15 mouse cellular contexts compared by ENCODE assay signal in the genomic region with DNA sequence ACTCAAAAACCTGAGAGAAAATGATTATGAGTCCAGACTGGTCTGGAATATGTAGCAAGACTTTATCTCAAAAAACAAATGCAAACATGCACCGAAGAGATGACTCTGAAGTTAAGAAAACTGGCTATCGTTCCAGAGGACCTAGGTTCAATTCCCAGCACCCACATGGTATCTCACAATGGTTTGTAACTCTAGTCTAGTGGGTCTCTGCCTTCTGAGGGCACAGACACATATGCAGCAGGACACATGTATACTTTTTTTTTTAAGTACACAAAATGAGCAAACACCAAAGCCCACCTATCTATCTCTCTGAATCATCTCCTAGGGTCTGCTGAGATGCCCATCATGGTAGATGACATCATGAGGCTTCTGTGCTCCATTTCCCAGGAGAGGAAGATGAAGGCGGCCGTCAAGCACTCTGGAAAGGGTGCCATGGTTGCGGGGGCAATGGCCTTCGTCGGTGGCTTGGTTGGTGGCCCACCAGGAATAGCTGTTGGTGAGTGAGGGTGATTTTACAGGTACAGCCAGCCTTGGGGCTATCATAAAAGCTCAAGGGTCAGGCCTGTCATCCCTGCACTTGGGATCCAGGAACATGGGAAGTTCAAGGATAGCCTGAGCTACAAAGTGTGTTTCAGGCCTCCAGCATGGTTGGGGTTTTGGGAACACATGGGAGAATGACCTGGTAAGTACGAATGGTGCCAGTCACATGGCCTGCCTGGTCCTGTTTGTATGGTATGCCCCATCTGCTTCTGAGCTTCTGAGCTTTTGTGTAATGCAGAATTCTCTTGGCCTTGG. TPM values are rescaled to one million over a fixed set of nuclear protein-coding genes. Genes with fewer than 3 reads are reported as not detected.
DNase-seq lines count a peak whose midpoint lies in the region; ATAC-seq and TF ChIP-seq lines count a peak whose summit lies in the region.
"Had no signal": no experiment of that assay in that cellular context is flagged by ENCODE, and none has a peak within 500 bp of the region (broad histone marks: within the 10 kb centered on the region; RNA-seq: fewer than 3 reads in every experiment).

No protein-coding gene starts in this region.

- DNase-seq in heart, embryonic 10.5 days (ENCODE audit: low spot score): no peak
- peak; percentile 13 for DNase-seq in retina, embryonic 14.5 days (ENCODE audit: low spot score)
- DNase-seq in retina, postnatal 1 day: no peak
- DNase-seq in liver, postnatal 0 days: no peak
- DNase-seq in left cerebral cortex, postnatal 36 days (ENCODE audit: low spot score in 2 of 2): no peak
- DNase-seq: cerebellum, adult 11 months; embryo, embryonic 11 days; right cerebral cortex, postnatal 25 days had no signal

- peaks cover 3% of the 10 kb centered on the region for H3K9me3 ChIP-seq in heart, embryonic 16.5 days (replicated peaks; ENCODE audit: control insufficient read depth, low read length)
- H3K9me3 ChIP-seq in heart, embryonic 10.5 days: no peaks in the 10 kb centered on the region
- no peaks in the 10 kb centered on the region for H3K9me3 ChIP-seq in liver, postnatal 0 days (ENCODE audit: low read length)
- H3K9me3 ChIP-seq: embryonic facial prominence, embryonic 15.5 days; forebrain, embryonic 10.5 days; neural tube, embryonic 12.5 days had no signal

- peaks cover 9% of the 10 kb centered on the region; the same call in 1 of the 2 replicates for H3K36me3 ChIP-seq in heart, embryonic 16.5 days (ENCODE audit: control insufficient read depth, insufficient read depth)
- H3K36me3 ChIP-seq in heart, embryonic 10.5 days: peaks cover 16% of the 10 kb centered on the region
- H3K36me3 ChIP-seq in liver, postnatal 0 days (replicated peaks; ENCODE audit: insufficient read depth, low read length): peaks cover 28% of the 10 kb centered on the region
- H3K36me3 ChIP-seq: neural tube, embryonic 12.5 days had no signal

- no peak overlapping the region for H3K9ac ChIP-seq in heart, embryonic 16.5 days (ENCODE audit: low read length)
- no peak overlapping the region for H3K9ac ChIP-seq in liver, postnatal 0 days (replicated peaks)
- H3K9ac ChIP-seq: embryonic facial prominence, embryonic 15.5 days; hindbrain, embryonic 12.5 days; neural tube, embryonic 12.5 days had no signal

- no peaks in the 10 kb centered on the region for H3K27me3 ChIP-seq in heart, embryonic 16.5 days (ENCODE audit: control insufficient read depth, insufficient read depth, low read length)
- H3K27me3 ChIP-seq in heart, embryonic 10.5 days (ENCODE audit: insufficient read depth, poor library complexity, severe bottlenecking): no peaks in the 10 kb centered on the region
- H3K27me3 ChIP-seq in liver, postnatal 0 days (ENCODE audit: insufficient read depth, low read length): no peaks in the 10 kb centered on the region
- H3K27me3 ChIP-seq: embryonic facial prominence, embryonic 15.5 days; hindbrain, embryonic 12.5 days; neural tube, embryonic 12.5 days had no signal

- H3K4me1 ChIP-seq in heart, embryonic 16.5 days (ENCODE audit: control insufficient read depth, insufficient read depth, low read length): peaks cover 8% of the 10 kb centered on the region
- peaks cover 12% of the 10 kb centered on the region for H3K4me1 ChIP-seq in heart, embryonic 10.5 days
- peaks cover 46% of the 10 kb centered on the region for H3K4me1 ChIP-seq in bone marrow macrophage, adult 2 months (ENCODE audit: control insufficient read depth, insufficient read depth, low read length)
- peaks cover 35% of the 10 kb centered on the region for H3K4me1 ChIP-seq in liver, postnatal 0 days (ENCODE audit: insufficient read depth)

- TF ChIP-seq POLR2A in bone marrow macrophage, adult 2 months (IDR thresholded peaks at IDR 0.05; ENCODE audit: borderline replicate concordance, low read depth, low read length): no peak

- intact Hi-C loops in left cerebral cortex, postnatal 36 days (cut with DNase I): no loop called here

- no peak overlapping the region for H3K4me3 ChIP-seq in heart, embryonic 16.5 days (ENCODE audit: low read length)
- H3K4me3 ChIP-seq in heart, embryonic 10.5 days: no peak overlapping the region
- H3K4me3 ChIP-seq in bone marrow macrophage, adult 2 months (ENCODE audit: insufficient read depth, low read length): no peak overlapping the region
- H3K4me3 ChIP-seq in liver, postnatal 0 days (ENCODE audit: low read depth, low read length): no peak overlapping the region
- H3K4me3 ChIP-seq: embryonic facial prominence, embryonic 15.5 days; forebrain, embryonic 10.5 days; hindbrain, embryonic 12.5 days; neural tube, embryonic 12.5 days had no signal

- no peak for TF ChIP-seq CTCF in bone marrow macrophage, adult 2 months (IDR thresholded peaks at IDR 0.05; ENCODE audit: low read depth, low read length)
- TF ChIP-seq CTCF in liver, postnatal 0 days (IDR thresholded peaks at IDR 0.05; ENCODE audit: low read depth): no peak

- H3K27ac ChIP-seq in heart, embryonic 16.5 days (ENCODE audit: low read length): peak overlapping the region; percentile 58
- H3K27ac ChIP-seq in heart, embryonic 10.5 days: no peak overlapping the region
- H3K27ac ChIP-seq in bone marrow macrophage, adult 2 months (ENCODE audit: insufficient read depth, low read depth, low read length): peak overlapping the region; percentile 71
- H3K27ac ChIP-seq in liver, postnatal 0 days (ENCODE audit: low read depth): peak overlapping the region; percentile 76
- H3K27ac ChIP-seq: embryonic facial prominence, embryonic 15.5 days; forebrain, embryonic 10.5 days; hindbrain, embryonic 12.5 days; neural tube, embryonic 12.5 days had no signal

- ATAC-seq in heart, embryonic 16.5 days (replicated peaks; ENCODE audit: extremely low read depth, insufficient read depth, low FRiP score): no peak
- no peak for ATAC-seq in liver, postnatal 0 days
- ATAC-seq in frontal cortex, adult (ENCODE audit: low TSS enrichment): no peak

- no peak for TF ChIP-seq EP300 in liver, postnatal 0 days (IDR thresholded peaks at IDR 0.05; ENCODE audit: low read depth)

- WGBS in heart, embryonic 16.5 days: 89% methylated on average over 8 of the region's 8 CpGs
- 86% methylated on average over 8 of the region's 8 CpGs for WGBS in heart, embryonic 10.5 days
- 79% methylated on average over 8 of the region's 8 CpGs for WGBS in liver, postnatal 0 days (ENCODE audit: insufficient replicate concordance)

- no peak overlapping the region for H3K4me2 ChIP-seq in heart, embryonic 16.5 days (ENCODE audit: low read depth, low read length)
- H3K4me2 ChIP-seq in liver, postnatal 0 days (ENCODE audit: low read depth, low read length): peak overlapping the region; percentile 36
- H3K4me2 ChIP-seq: embryonic facial prominence, embryonic 15.5 days; hindbrain, embryonic 12.5 days; neural tube, embryonic 12.5 days had no signal

RNA-seq across cellular contexts. Expression of a gene that starts 5.5 kb away (rescaled TPM):
- polyA plus RNA-seq in heart, embryonic 16.5 days (2015; fragmentation: Nextera tagmentation; extraction: Ambion mirVana): 20.0 and 25.9 TPM in 2 replicates
- 14.4 and 14.8 TPM in 2 replicates for polyA plus RNA-seq in heart, embryonic 10.5 days (2016; fragmentation: Nextera tagmentation; extraction: Ambion mirVana)
- polyA plus RNA-seq in bone marrow macrophage, adult 2 months (2012; ENCODE audit: insufficient read depth, insufficient read length, missing spikeins): 20.3 and 21.4 TPM in 2 replicates
- 76.6 and 78.1 TPM in 2 replicates for polyA plus RNA-seq in liver, postnatal 0 days (2015; fragmentation: Nextera tagmentation; extraction: Ambion mirVana)
- 10 to 100 TPM; 23.8 to 24.5 TPM for total RNA-seq in left cerebral cortex, postnatal 36 days (2021)

RNA-seq across cellular contexts. Expression of a gene that starts 39.3 kb away (rescaled TPM):
- polyA plus RNA-seq in heart, embryonic 16.5 days (2015; fragmentation: Nextera tagmentation; extraction: Ambion mirVana): 7.3 and 7.7 TPM in 2 replicates
- 1.7 and 2.2 TPM in 2 replicates for polyA plus RNA-seq in heart, embryonic 10.5 days (2016; fragmentation: Nextera tagmentation; extraction: Ambion mirVana)
- polyA plus RNA-seq in bone marrow macrophage, adult 2 months (2012; ENCODE audit: insufficient read depth, insufficient read length, missing spikeins): 0.91 and 0.99 TPM in 2 replicates
- polyA plus RNA-seq in liver, postnatal 0 days (2015; fragmentation: Nextera tagmentation; extraction: Ambion mirVana): 0.57 and 0.58 TPM in 2 replicates
- total RNA-seq in left cerebral cortex, postnatal 36 days (2021): 1 to 10 TPM; 1.7 to 2.1 TPM
